Mouse (Mus musculus) spleen, adult 2 months (tissue): ENCODE measurements around the gene Gpd1. TPM values are rescaled to one million over a fixed set of nuclear protein-coding genes. Genes with fewer than 3 reads are reported as not detected.
A peak's percentile ranks its signal among the peaks of the same experiment; 100 is the strongest.

Experiments
- DNase-seq, 2 experiments: peaks; one replicate each; pipeline versions ENCODE4 v3.0.0 to v3.0.0-alpha.2; 2012 to 2021; ENCODE audit warnings: low spot score in 2 of 2, low read depth in 1 of 2
- H3K27ac ChIP-seq: fragments of 200-500 bp; 2 replicates; pipeline ENCODE4 v1.5.1; 2012; ENCODE audit warnings: low read length, inconsistent platforms; ENCODE audit not compliant: insufficient read depth
- H3K27me3 ChIP-seq: fragments of 200-500 bp; 2 replicates; pipeline ENCODE4 v1.6.1; 2012; ENCODE audit warnings: mild to moderate bottlenecking, moderate library complexity, low read length, inconsistent platforms; ENCODE audit not compliant: control insufficient read depth, insufficient read depth
- H3K36me3 ChIP-seq: fragments of 200-500 bp; 2 replicates; pipeline ENCODE4 v1.6.1; 2012; ENCODE audit warnings: mild to moderate bottlenecking, low read length, inconsistent platforms; ENCODE audit not compliant: control insufficient read depth, insufficient read depth
- H3K4me1 ChIP-seq: fragments of 200-500 bp; 2 replicates; pipeline ENCODE4 v1.6.1; 2011; ENCODE audit warnings: inconsistent platforms; ENCODE audit not compliant: control insufficient read depth, insufficient read depth, insufficient read length
- H3K4me3 ChIP-seq: fragments of 200-500 bp; 2 replicates; pipeline ENCODE4 v1.5.1; 2011; ENCODE audit warnings: mild to moderate bottlenecking, inconsistent platforms; ENCODE audit not compliant: insufficient read depth, insufficient read length; ENCODE audit errors: extremely low read depth
- CTCF ChIP-seq: fragments of 200-500 bp; IDR thresholded peaks from 2 replicates; pipeline ENCODE4 v1.5.1; 2011; ENCODE audit warnings: mild to moderate bottlenecking, inconsistent platforms; ENCODE audit not compliant: insufficient read depth, insufficient read length, insufficient replicate concordance; ENCODE audit errors: extremely low read depth
- POLR2A ChIP-seq: fragments of 200-500 bp; IDR thresholded peaks from 2 replicates; pipeline ENCODE4 v1.6.1; 2011; ENCODE audit warnings: low read depth, low read length, inconsistent platforms
- WGBS: fragments of 180-500 bp; shearing (Covaris S2); methylation state at CpG from one replicate; pipeline ENCODE4 v1.1.7; 2018; 5-methylcytosine and 5-hydroxymethylcytosine counted together
- polyA plus RNA-seq: library from polyadenylated mRNA; depleted of rRNA; stranded (reverse); fragments of >200 nt; gene quantifications from 2 replicates; pipeline ENCODE4 v1.2.3, GENCODE M21; 2012

Gene Gpd1
- polyA plus RNA-seq, 1 experiment, result 8.5 TPM

DNA sequence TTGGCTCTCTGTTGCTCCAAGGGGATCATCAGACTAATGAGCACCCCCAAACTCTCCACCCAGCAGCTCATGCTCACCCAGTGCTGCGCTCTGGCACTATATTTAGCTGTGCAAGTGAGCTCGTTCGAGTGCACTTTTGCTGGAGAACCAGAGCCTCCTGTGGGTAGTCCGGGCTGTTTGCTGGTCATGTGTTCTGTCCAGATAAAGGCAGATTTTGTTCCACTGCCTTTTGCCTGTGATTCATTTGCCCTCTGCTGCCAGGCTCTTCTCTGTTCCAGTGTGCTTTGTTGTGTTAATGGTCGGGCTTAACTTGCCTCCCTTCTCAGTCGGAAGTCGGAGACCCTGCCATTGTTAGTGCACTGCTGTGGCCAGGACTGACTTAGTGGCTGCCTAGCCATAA lies 12.4 kb upstream of the Gpd1 start:
- H3K27ac ChIP-seq, result no peak overlapping the region
- no peaks in the 10 kb centered on the region for H3K27me3 ChIP-seq
- H3K4me1 ChIP-seq, result peaks cover 4% of the 10 kb centered on the region; the same call in 1 of the 2 replicates
- 88% methylated on average over 7 of the region's 7 CpGs for WGBS
- no peak for DNase-seq
- TF ChIP-seq CTCF (no peak), POLR2A (no peak)
- peaks cover 26% of the 10 kb centered on the region for H3K36me3 ChIP-seq
- no peak overlapping the region for H3K4me3 ChIP-seq

DNA sequence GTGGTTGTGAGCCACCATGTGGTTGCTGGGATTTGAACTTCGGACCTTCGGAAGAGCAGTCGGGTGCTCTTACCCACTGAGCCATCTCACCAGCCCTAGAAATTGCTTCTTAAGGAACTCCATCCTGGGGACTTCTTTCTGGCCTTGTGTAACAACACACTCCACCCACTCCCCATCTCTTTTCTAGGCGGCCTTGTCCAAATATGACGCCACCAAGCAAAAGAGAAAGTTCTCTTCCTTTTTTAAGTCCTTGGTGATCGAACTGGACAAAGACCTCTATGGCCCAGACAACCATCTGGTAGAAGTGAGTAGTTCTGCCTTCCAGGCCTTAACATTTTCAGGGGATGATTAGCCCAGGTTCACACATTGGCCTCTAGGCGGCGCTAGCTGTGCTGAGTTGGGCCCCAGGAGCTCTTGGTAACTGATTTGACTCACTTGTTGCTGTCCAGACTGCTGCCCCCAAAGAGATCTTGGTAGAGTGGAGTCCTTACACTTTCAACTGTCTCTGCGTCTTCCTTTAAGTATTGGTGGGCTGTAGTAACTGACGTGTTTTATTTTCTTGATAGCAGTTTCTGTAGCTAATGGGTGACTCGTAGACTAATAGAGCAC lies 11.8 kb upstream of the Gpd1 start, which contains the start of gene Gm17349:
Gene Gm17349, minus strand, starts transcription at position 51 of the 609 bp plus-strand sequence.
- TF ChIP-seq POLR2A, result no peak
- peak; percentile 69; the same call in 1 of the 2 replicates for TF ChIP-seq CTCF
- Histone ChIP-seq H3K27ac (no peak within 1 kb of the TSS), H3K27me3 (no peaks in the 10 kb centered on the region), H3K36me3 (peaks cover 29% of the 10 kb centered on the region), H3K4me3 (no peak within 1 kb of the TSS), H3K4me1 (peaks cover 4% of the 10 kb centered on the region; the same call in 1 of the 2 replicates)
- 72% methylated on average over 11 of the region's 11 CpGs for WGBS
- DNase-seq, result peak in 1 of 2 experiments; percentile 47

DNA sequence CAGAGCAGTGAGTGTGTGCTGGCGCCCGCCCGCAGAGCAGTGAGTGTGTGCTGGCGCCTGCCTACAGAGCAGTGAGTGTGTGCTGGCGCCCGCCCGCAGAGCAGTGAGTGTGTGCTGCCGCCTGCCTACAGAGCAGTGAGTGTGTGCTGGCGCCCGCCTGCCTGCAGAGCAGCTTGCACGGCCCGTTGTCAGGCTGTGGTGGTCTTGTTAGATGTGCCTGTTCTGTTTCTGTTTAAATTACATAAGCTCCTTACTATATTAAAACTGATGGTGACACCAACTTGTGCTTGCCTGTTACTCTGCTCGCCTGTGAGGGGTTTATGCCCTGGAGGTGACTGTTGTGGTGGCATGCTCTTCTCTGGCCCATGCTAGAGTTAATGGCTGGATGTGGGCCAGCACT lies 9.1 kb upstream of the Gpd1 start:
- Histone ChIP-seq H3K27ac (no peak overlapping the region), H3K4me3 (no peak overlapping the region), H3K36me3 (peaks cover 44% of the 10 kb centered on the region), H3K4me1 (no peaks in the 10 kb centered on the region), H3K27me3 (no peaks in the 10 kb centered on the region)
- 95% methylated on average over 13 of the region's 13 CpGs for WGBS
- DNase-seq, result no peak
- TF ChIP-seq POLR2A (no peak), CTCF (no peak)

DNA sequence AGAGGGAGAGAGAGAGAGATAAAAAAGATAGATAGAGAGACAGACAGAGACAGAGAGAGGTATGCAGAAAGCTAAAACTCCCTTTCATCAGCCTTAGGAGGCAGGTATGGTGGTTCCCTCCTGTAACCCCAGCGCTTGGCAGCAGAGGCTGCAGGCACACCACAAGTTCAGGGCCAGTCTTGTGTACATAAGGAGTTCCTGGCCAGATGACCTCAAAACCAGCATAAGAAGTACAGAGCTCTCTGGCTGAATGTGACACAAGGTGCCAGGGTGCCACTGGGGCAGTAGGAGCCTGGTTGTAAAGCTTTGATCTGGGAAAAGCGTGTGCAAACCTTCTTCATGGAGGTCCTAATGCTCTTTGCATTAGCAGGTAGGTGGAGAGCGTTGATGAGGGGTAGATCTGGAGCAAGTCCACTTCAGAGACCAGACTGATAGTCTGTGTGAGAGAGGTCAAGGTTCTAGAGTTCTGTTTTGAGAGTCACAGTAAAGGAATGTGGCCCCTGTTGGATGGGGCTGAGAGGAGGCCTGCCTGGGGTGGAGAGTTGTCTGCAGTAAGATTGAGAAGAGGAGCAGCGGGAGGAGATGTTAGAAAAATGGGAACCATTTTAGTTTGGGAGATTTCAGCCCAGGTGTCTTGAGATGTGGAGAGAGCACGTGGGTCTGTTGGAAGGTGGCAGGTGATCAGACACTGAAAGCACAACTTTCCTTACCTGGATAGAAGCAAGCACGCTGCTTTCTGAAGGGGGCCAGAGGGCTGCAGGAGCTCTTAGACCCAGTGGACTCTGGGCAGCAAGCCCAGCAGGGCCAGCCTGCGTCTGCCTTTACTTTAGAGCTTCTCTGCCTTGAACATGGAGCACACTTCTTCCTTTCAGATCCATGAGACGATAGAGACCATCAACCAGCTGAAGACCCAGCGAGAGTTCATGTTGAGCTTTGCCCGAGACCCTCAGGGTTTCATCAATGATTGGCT lies 6.8 kb upstream of the Gpd1 start:
- peaks cover 44% of the 10 kb centered on the region for H3K36me3 ChIP-seq
- H3K4me1 ChIP-seq, result no peaks in the 10 kb centered on the region
- no peaks in the 10 kb centered on the region for H3K27me3 ChIP-seq
- no peak for DNase-seq
- no peak overlapping the region for H3K27ac ChIP-seq
- H3K4me3 ChIP-seq, result no peak overlapping the region
- 94% methylated on average over 10 of the region's 10 CpGs for WGBS
- TF ChIP-seq POLR2A, result no peak
- TF ChIP-seq CTCF, result no peak

DNA sequence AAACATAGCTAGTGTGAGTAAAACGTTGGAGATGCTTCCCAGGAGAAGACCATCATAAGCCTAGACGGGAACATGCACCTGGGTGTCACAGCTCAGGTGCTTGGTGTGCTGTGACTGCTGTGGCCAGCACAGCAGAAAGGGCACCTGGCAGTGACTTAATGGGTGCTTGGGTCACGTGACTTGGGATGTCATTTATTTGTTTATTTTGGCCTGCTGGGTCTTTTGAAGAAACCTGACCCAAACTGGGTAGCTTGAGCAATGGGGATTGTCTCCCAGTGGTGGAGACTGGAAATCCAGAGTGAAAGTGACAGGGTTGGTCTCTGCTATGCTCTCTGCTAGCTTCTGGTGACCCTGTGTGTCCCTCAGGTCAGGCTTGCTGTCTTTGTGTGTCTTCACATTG lies 5.8 kb upstream of the Gpd1 start:
- Histone ChIP-seq H3K36me3 (peaks cover 39% of the 10 kb centered on the region), H3K27me3 (no peaks in the 10 kb centered on the region), H3K4me3 (no peak overlapping the region), H3K27ac (no peak overlapping the region), H3K4me1 (no peaks in the 10 kb centered on the region)
- DNase-seq, result no peak
- TF ChIP-seq POLR2A (no peak), CTCF (no peak)
- 84% methylated on average over 3 of the region's 3 CpGs for WGBS

DNA sequence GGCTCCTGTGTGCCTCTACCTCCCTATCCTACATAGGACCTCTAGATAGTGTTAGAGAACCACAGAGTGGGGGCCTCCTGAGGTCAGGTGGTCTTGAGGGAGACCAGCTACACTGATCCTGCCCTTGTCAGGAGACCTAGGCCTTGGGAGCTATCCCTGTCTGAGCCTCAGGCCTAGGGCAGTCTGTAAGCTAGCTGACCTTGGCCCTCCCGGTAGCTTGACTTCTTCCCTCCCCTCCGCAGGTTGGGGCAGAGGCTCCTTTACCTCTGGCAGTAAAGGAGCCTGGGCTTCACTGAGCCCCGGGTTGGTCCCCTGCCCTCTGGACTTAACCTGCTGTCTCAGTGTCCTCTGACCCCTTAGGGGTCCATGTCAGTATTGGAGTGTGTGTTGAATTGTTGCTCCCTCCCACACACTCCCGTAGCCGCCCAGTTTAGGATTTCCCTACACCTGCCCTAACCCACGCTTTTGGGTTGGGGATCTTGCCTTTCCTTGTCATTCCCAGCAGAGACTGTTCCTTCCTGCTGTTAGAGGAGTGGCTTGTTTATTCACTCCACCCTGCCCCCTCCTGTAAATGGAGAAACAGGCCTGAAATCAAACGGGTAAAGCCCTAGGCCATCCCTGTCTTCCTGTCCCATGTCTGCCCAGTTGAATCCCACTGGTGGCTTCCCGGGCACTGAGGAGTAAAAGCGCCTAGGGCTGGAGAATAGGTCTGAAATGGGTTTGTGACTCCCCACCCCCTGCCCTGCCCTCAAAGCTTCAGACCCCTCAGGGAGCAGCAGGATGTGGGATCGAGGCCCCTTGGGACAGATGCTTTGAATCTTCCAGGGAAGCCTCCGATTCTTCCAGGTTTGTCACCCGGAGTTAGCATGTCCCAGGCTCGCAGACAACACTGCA lies 4.4 kb upstream of the Gpd1 start:
- H3K4me3 ChIP-seq, result no peak overlapping the region
- no peak for TF ChIP-seq POLR2A
- TF ChIP-seq CTCF, result no peak
- no peaks in the 10 kb centered on the region for H3K27me3 ChIP-seq
- 91% methylated on average over 13 of the region's 13 CpGs for WGBS
- no peak for DNase-seq
- peaks cover 30% of the 10 kb centered on the region for H3K36me3 ChIP-seq
- H3K4me1 ChIP-seq, result no peaks in the 10 kb centered on the region
- H3K27ac ChIP-seq, result no peak overlapping the region
